Mouse (Mus musculus): ENCODE measurements at regions not wholly inside any gene's neighbourhood (a gene's known extent, or its start where the extent isn't known, plus 50 kb on each side); places are given as distances from the start of the nearest gene placed in this dataset.
A peak's percentile ranks its signal among the peaks of the same experiment; 100 is the strongest.

- no peak for DNase-seq (ENCODE audit: extremely low read depth, insufficient read length, low spot score)
These were observed 135.3 kb downstream of the Tmx1 start for GRCm38 (mm10) chr12:70588234-70588633.

- no peak for DNase-seq (ENCODE audit: extremely low read depth, insufficient read length, low spot score)
These were observed 136.4 kb downstream of the Tmx1 start for GRCm38 (mm10) chr12:70589315-70589742.

- no peak for DNase-seq (ENCODE audit: extremely low read depth, insufficient read length, low spot score)
These were observed 137.7 kb downstream of the Tmx1 start for GRCm38 (mm10) chr12:70590456-70591050.

- no peak for DNase-seq (ENCODE audit: extremely low read depth, insufficient read length, low spot score)
These were observed 139.9 kb downstream of the Tmx1 start for GRCm38 (mm10) chr12:70592821-70593220.

GRCm38 (mm10) chr12:70598211-70598701 is 145.4 kb downstream of the Tmx1 start:
- no peak for DNase-seq (ENCODE audit: extremely low read depth, insufficient read length, low spot score)

GRCm38 (mm10) chr12:70599731-70600130 is 146.8 kb downstream of the Tmx1 start:
- DNase-seq (ENCODE audit: extremely low read depth, insufficient read length, low spot score), result no peak

- DNase-seq (ENCODE audit: extremely low read depth, insufficient read length, low spot score), result no peak
These were observed 151.0 kb downstream of the Tmx1 start for GRCm38 (mm10) chr12:70603869-70604268.

GRCm38 (mm10) chr12:70608672-70609071 is 155.8 kb downstream of the Tmx1 start:
- DNase-seq (ENCODE audit: extremely low read depth, insufficient read length, low spot score), result no peak

- no peak for DNase-seq (ENCODE audit: extremely low read depth, insufficient read length, low spot score)
These were observed 156.4 kb downstream of the Tmx1 start for GRCm38 (mm10) chr12:70609116-70609871.

GRCm38 (mm10) chr12:70611891-70612290 is 159.0 kb downstream of the Tmx1 start:
- DNase-seq (ENCODE audit: extremely low read depth, insufficient read length, low spot score), result no peak

GRCm38 (mm10) chr12:70613244-70613643 is 160.3 kb downstream of the Tmx1 start:
- DNase-seq (ENCODE audit: extremely low read depth, insufficient read length, low spot score), result no peak

- DNase-seq (ENCODE audit: extremely low read depth, insufficient read length, low spot score), result no peak
These were observed 161.2 kb downstream of the Tmx1 start for GRCm38 (mm10) chr12:70614101-70614500.

- peak; percentile 66 for DNase-seq (ENCODE audit: extremely low read depth, insufficient read length, low spot score)
These were observed 161.8 kb downstream of the Tmx1 start for GRCm38 (mm10) chr12:70614686-70615085.

GRCm38 (mm10) chr12:70615123-70615522 is 162.2 kb downstream of the Tmx1 start:
- DNase-seq (ENCODE audit: extremely low read depth, insufficient read length, low spot score), result peak; percentile 37

- DNase-seq (ENCODE audit: extremely low read depth, insufficient read length, low spot score), result no peak
These were observed 163.2 kb downstream of the Tmx1 start for GRCm38 (mm10) chr12:70616049-70616448.

- DNase-seq (ENCODE audit: extremely low read depth, insufficient read length, low spot score), result peak; percentile 80
These were observed 163.6 kb downstream of the Tmx1 start for GRCm38 (mm10) chr12:70616487-70616886.

- peak; percentile 60 for DNase-seq (ENCODE audit: extremely low read depth, insufficient read length, low spot score)
These were observed 164.1 kb downstream of the Tmx1 start for GRCm38 (mm10) chr12:70617024-70617423.

- no peak for DNase-seq (ENCODE audit: extremely low read depth, insufficient read length, low spot score)
These were observed 165.1 kb downstream of the Tmx1 start for GRCm38 (mm10) chr12:70617979-70618378.

- DNase-seq (ENCODE audit: extremely low read depth, insufficient read length, low spot score), result no peak
These were observed 166.5 kb downstream of the Tmx1 start for GRCm38 (mm10) chr12:70619436-70619835.

GRCm38 (mm10) chr12:70622019-70622418 is 169.1 kb downstream of the Tmx1 start:
- DNase-seq (ENCODE audit: extremely low read depth, insufficient read length, low spot score), result no peak

- peak; percentile 49 for DNase-seq (ENCODE audit: extremely low read depth, insufficient read length, low spot score)
These were observed 171.5 kb downstream of the Tmx1 start for GRCm38 (mm10) chr12:70624298-70624980.
